Mouse (Mus musculus) small intestine, adult 2 months (tissue): ENCODE data around the gene Tespa1.

Experiments used
- CTCF ChIP-seq: fragments of 200-500 bp; IDR thresholded peaks from 2 replicates; pipeline ENCODE4 v1.5.1; 2012; ENCODE audit warnings: low read depth, mild to moderate bottlenecking, control low read depth, inconsistent platforms, low read length, moderate library complexity, mixed read lengths; ENCODE audit not compliant: insufficient replicate concordance, insufficient read length; ENCODE audit errors: extremely low read depth
- POLR2A ChIP-seq: fragments of 200-500 bp; IDR thresholded peaks from 2 replicates; pipeline ENCODE4 v1.6.1; 2012; ENCODE audit warnings: low read depth, mild to moderate bottlenecking, control low read depth, inconsistent platforms, low read length, moderate library complexity

GRCm38 (mm10) chr10:130324243-130324642, 1.6 kb downstream of the Tespa1 start:
- TF ChIP-seq CTCF (no peak), POLR2A (no peak)
